In genomic region chr7:133124701-133125485, GRCm38 (mm10) we compare ENCODE assay signal across 9 mouse cellular contexts. TPM values are rescaled to one million over a fixed set of nuclear protein-coding genes. Genes with fewer than 3 reads are reported as not detected.
DNase-seq lines count a peak whose midpoint lies in the region; ATAC-seq and TF ChIP-seq lines count a peak whose summit lies in the region.
"Had no signal": no experiment of that assay in that cellular context is flagged by ENCODE, and none has a peak within 500 bp of the region (broad histone marks: within the 10 kb centered on the region; RNA-seq: fewer than 3 reads in every experiment).

No protein-coding gene starts in this region.

- H3K4me1 ChIP-seq in spleen, adult 2 months (ENCODE audit: control insufficient read depth, insufficient read depth, insufficient read length), result peaks cover 8% of the 10 kb centered on the region; the same call in 1 of the 2 replicates
- peaks cover 27% of the 10 kb centered on the region for H3K4me1 ChIP-seq in hindbrain, embryonic 15.5 days (replicated peaks)
- H3K4me1 ChIP-seq in midbrain, embryonic 11.5 days (ENCODE audit: control insufficient read depth, insufficient read depth, low read length), result peaks cover 18% of the 10 kb centered on the region

- peak; percentile 44 for DNase-seq in cerebellum, adult 11-12 months
- DNase-seq in cerebellum, adult 9-10 months, result no peak
- no peak for DNase-seq in spleen, adult 2 months (ENCODE audit: low read depth in 1 of 2, low spot score in 2 of 2)
- no peak for DNase-seq in spleen, postnatal 14 days (ENCODE audit: low spot score in 2 of 2)
- DNase-seq in midbrain, embryonic 11.5 days (ENCODE audit: low spot score, missing footprints), result peak; percentile 89
- DNase-seq in thymus, postnatal 10 days (ENCODE audit: low spot score in 2 of 2), result no peak

- H3K4me3 ChIP-seq in spleen, adult 2 months (ENCODE audit: extremely low read depth, insufficient read depth, insufficient read length), result no peak overlapping the region
- peak overlapping the region; percentile 86 for H3K4me3 ChIP-seq in hindbrain, embryonic 15.5 days
- H3K4me3 ChIP-seq in midbrain, embryonic 11.5 days (ENCODE audit: low read depth, low read length), result peak overlapping the region; percentile 93

- H3K36me3 ChIP-seq in spleen, adult 2 months (ENCODE audit: control insufficient read depth, insufficient read depth, low read length), result no peaks in the 10 kb centered on the region
- H3K36me3 ChIP-seq in hindbrain, embryonic 15.5 days, result no peaks in the 10 kb centered on the region
- H3K36me3 ChIP-seq in midbrain, embryonic 11.5 days (ENCODE audit: control insufficient read depth, insufficient read depth, low read length), result no peaks in the 10 kb centered on the region

- TF ChIP-seq POLR2A in spleen, adult 2 months (IDR thresholded peaks at IDR 0.05; ENCODE audit: low read depth, low read length), result no peak

- H3K4me2 ChIP-seq in hindbrain, embryonic 15.5 days, result peak overlapping the region; percentile 99
- peak overlapping the region; percentile 98 for H3K4me2 ChIP-seq in midbrain, embryonic 11.5 days

- ATAC-seq in hindbrain, embryonic 15.5 days (ENCODE audit: low FRiP score, low read depth), result no peak
- no peak for ATAC-seq in midbrain, embryonic 11.5 days (ENCODE audit: low FRiP score)
- no peak for ATAC-seq in monocyte, adult 5-6 weeks (replicated peaks; ENCODE audit: insufficient number of reproducible peaks, low FRiP score, low TSS enrichment, poor library complexity, severe bottlenecking)

- H3K27me3 ChIP-seq in spleen, adult 2 months (ENCODE audit: control insufficient read depth, insufficient read depth, low read length), result peaks cover 20% of the 10 kb centered on the region
- no peaks in the 10 kb centered on the region for H3K27me3 ChIP-seq in hindbrain, embryonic 15.5 days
- peaks cover 10% of the 10 kb centered on the region for H3K27me3 ChIP-seq in midbrain, embryonic 11.5 days (ENCODE audit: control insufficient read depth, insufficient read depth, low read length)

- no peak for TF ChIP-seq CTCF in spleen, adult 2 months (IDR thresholded peaks at IDR 0.05; ENCODE audit: extremely low read depth, insufficient read depth, insufficient read length, insufficient replicate concordance)

- peak overlapping the region; percentile 92 for H3K9ac ChIP-seq in hindbrain, embryonic 15.5 days
- H3K9ac ChIP-seq in midbrain, embryonic 11.5 days (ENCODE audit: low read length), result peak overlapping the region; percentile 99

- 50% methylated on average over 34 of the region's 34 CpGs for WGBS in spleen, adult 2 months
- WGBS in hindbrain, embryonic 15.5 days, result 11% methylated on average over 34 of the region's 34 CpGs
- 3% methylated on average over 34 of the region's 34 CpGs for whole genome bisulfite sequencing in midbrain, embryonic 11.5 days

- H3K9me3 ChIP-seq in hindbrain, embryonic 15.5 days, result no peaks in the 10 kb centered on the region; the same call in 1 of the 2 replicates
- no peaks in the 10 kb centered on the region for H3K9me3 ChIP-seq in midbrain, embryonic 11.5 days (ENCODE audit: control insufficient read depth, low read length)

- peak overlapping the region; percentile 14; the same call in 1 of the 2 replicates for H3K27ac ChIP-seq in spleen, adult 2 months (ENCODE audit: insufficient read depth, low read length)
- H3K27ac ChIP-seq in hindbrain, embryonic 15.5 days (replicated peaks), result 0 out of 2 replicates have a peak overlapping the region, but pooled peaks have one; percentile 6
- H3K27ac ChIP-seq in midbrain, embryonic 11.5 days (ENCODE audit: low read depth, low read length), result no peak overlapping the region

RNA-seq across cellular contexts. Expression of gene Ctbp2, which starts 0.7 kb away (rescaled TPM):
- polyA plus RNA-seq in spleen, adult 2 months (2012; rRNA removed), result 11.8 and 14.0 TPM in 2 replicates
- 61.6 and 65.0 TPM in 2 replicates for polyA plus RNA-seq in hindbrain, embryonic 15.5 days (2015; fragmentation: Nextera tagmentation; extraction: Ambion mirVana)
- polyA plus RNA-seq in midbrain, embryonic 11.5 days (2014; fragmentation: Nextera tagmentation; extraction: Ambion mirVana), result 118 and 131 TPM in 2 replicates
- total RNA-seq in monocyte, adult 5-6 weeks (2017), result 34.8 to 40.1 TPM (median 35.2 TPM) in 3 replicates

RNA-seq across cellular contexts. Expression of gene Fgfr2, which starts 1.7 kb away (rescaled TPM):
- polyA plus RNA-seq in spleen, adult 2 months (2012; rRNA removed), result 1.6 TPM in 2 replicates
- polyA plus RNA-seq in hindbrain, embryonic 15.5 days (2015; fragmentation: Nextera tagmentation; extraction: Ambion mirVana), result 23.9 and 28.5 TPM in 2 replicates
- polyA plus RNA-seq in midbrain, embryonic 11.5 days (2014; fragmentation: Nextera tagmentation; extraction: Ambion mirVana), result 85.3 and 92.0 TPM in 2 replicates
- total RNA-seq in monocyte, adult 5-6 weeks (2017), result not detected in 3 replicates
- total RNA-seq: hematopoietic stem cell, adult 5-6 weeks had no signal

Comparison
In these comparisons a context has a peak if more than half of its experiments do, and no peak if none do; other contexts are left out.
1. DNase-seq: peak in cerebellum, adult 11-12 months (single experiment) and midbrain, embryonic 11.5 days (single experiment); none in cerebellum, adult 9-10 months (single experiment), spleen, adult 2 months (0 of 2), spleen, postnatal 14 days (0 of 2) and thymus, postnatal 10 days (0 of 2).